Mouse (Mus musculus) neural tube, embryonic 15.5 days (tissue): ENCODE measurements around the gene Dip2c. TPM values are rescaled to one million over a fixed set of nuclear protein-coding genes. Genes with fewer than 3 reads are reported as not detected.

Experiments used
- ATAC-seq: fragments of 200-750 bp; cut with Nextera tagmentation; 2 replicates; pipeline ENCODE4 v1.8.0; 2017; ENCODE audit warnings: mild to moderate bottlenecking, moderate TSS enrichment, moderate library complexity; ENCODE audit not compliant: low FRiP score
- H3K27ac ChIP-seq: fragments of 300-500 bp; sonication (generic); replicated peaks from 2 replicates; pipeline ENCODE4 v1.5.1; 2015; ENCODE audit warnings: mild to moderate bottlenecking, inconsistent platforms
- H3K27me3 ChIP-seq: fragments of 300-500 bp; sonication (generic); replicated peaks from 2 replicates; pipeline ENCODE4 v1.6.1; 2015; ENCODE audit warnings: inconsistent platforms
- H3K36me3 ChIP-seq: fragments of 300-500 bp; sonication (generic); 2 replicates; pipeline ENCODE4 v1.6.1; 2015; ENCODE audit warnings: inconsistent platforms
- H3K4me1 ChIP-seq: fragments of 300-500 bp; sonication (generic); 2 replicates; pipeline ENCODE4 v1.6.1; 2015; ENCODE audit warnings: inconsistent platforms
- H3K4me2 ChIP-seq: fragments of 300-500 bp; sonication (generic); 2 replicates; pipeline ENCODE4 v1.6.1; 2015; ENCODE audit warnings: inconsistent platforms, mild to moderate bottlenecking, moderate library complexity
- H3K4me3 ChIP-seq: fragments of 300-500 bp; sonication (generic); replicated peaks from 2 replicates; pipeline ENCODE4 v1.5.1; 2015; ENCODE audit warnings: mild to moderate bottlenecking, inconsistent platforms
- H3K9ac ChIP-seq: fragments of 300-500 bp; sonication (generic); replicated peaks from 2 replicates; pipeline ENCODE4 v1.6.1; 2015; ENCODE audit warnings: mild to moderate bottlenecking, inconsistent platforms
- H3K9me3 ChIP-seq: fragments of 300-500 bp; sonication (generic); replicated peaks from 2 replicates; pipeline ENCODE4 v1.6.1; 2016; ENCODE audit warnings: inconsistent platforms
- WGBS: fragments of 180-500 bp; shearing (Covaris S2); methylation state at CpG from one replicate; pipeline ENCODE4 v1.1.7; 2015; ENCODE audit warnings: mixed read lengths; 5-methylcytosine and 5-hydroxymethylcytosine counted together
- polyA plus RNA-seq: library from polyadenylated mRNA; unstranded; fragments of >200 nt; fragmentation: Nextera tagmentation; extraction: Ambion mirVana; gene quantifications from 2 replicates; pipeline ENCODE4 v1.2.1, GENCODE M21; 2015

Dip2c gene
- polyA plus RNA-seq, 1 experiment from 2014 or later = 12.8 TPM

GRCm38 (mm10) chr13:9389334-9389733 is 113.0 kb downstream of the Dip2c start:
- H3K9me3 ChIP-seq = no peaks in the 10 kb centered on the region
- no peaks in the 10 kb centered on the region for H3K27me3 ChIP-seq
- H3K4me3 ChIP-seq = no peak overlapping the region
- 96% methylated on average over 1 of the region's 1 CpGs for WGBS
- H3K4me1 ChIP-seq = no peaks in the 10 kb centered on the region
- no peaks in the 10 kb centered on the region for H3K36me3 ChIP-seq
- no peak overlapping the region for H3K9ac ChIP-seq
- no peak overlapping the region for H3K4me2 ChIP-seq
- no peak for ATAC-seq
- no peak overlapping the region for H3K27ac ChIP-seq

GRCm38 (mm10) chr13:9390204-9390804 is 114.0 kb downstream of the Dip2c start:
- Histone ChIP-seq H3K9ac (no peak overlapping the region), H3K4me2 (no peak overlapping the region), H3K36me3 (no peaks in the 10 kb centered on the region), H3K27ac (no peak overlapping the region), H3K4me1 (no peaks in the 10 kb centered on the region), H3K9me3 (no peaks in the 10 kb centered on the region), H3K4me3 (no peak overlapping the region), H3K27me3 (no peaks in the 10 kb centered on the region)
- 57% methylated on average over 5 of the region's 5 CpGs for WGBS
- 0 out of 2 replicates have a peak, but pooled peaks have one; percentile 4 for ATAC-seq

GRCm38 (mm10) chr13:9393470-9393869 is 117.1 kb downstream of the Dip2c start:
- Histone ChIP-seq H3K4me3 (no peak overlapping the region), H3K27ac (no peak overlapping the region), H3K9ac (no peak overlapping the region), H3K4me2 (no peak overlapping the region), H3K9me3 (no peaks in the 10 kb centered on the region), H3K4me1 (no peaks in the 10 kb centered on the region), H3K36me3 (no peaks in the 10 kb centered on the region), H3K27me3 (no peaks in the 10 kb centered on the region)
- 89% methylated on average over 3 of the region's 3 CpGs for WGBS
- ATAC-seq = no peak

GRCm38 (mm10) chr13:9395286-9395685 is 119.0 kb downstream of the Dip2c start:
- Histone ChIP-seq H3K27me3 (no peaks in the 10 kb centered on the region), H3K4me3 (no peak overlapping the region), H3K4me1 (0 out of 2 replicates have a peak, but pooled peaks cover 5% of the 10 kb centered on the region), H3K36me3 (no peaks in the 10 kb centered on the region), H3K9ac (no peak overlapping the region), H3K4me2 (no peak overlapping the region), H3K27ac (no peak overlapping the region), H3K9me3 (no peaks in the 10 kb centered on the region)
- ATAC-seq = no peak
- WGBS = 59% methylated on average over 1 of the region's 1 CpGs

- 0 out of 2 replicates have a peak, but pooled peaks cover 5% of the 10 kb centered on the region for H3K4me1 ChIP-seq
- H3K9ac ChIP-seq = no peak overlapping the region
- 0 out of 2 replicates have a peak overlapping the region, but pooled peaks have one; percentile 28 for H3K27ac ChIP-seq
- H3K9me3 ChIP-seq = 0 out of 2 replicates have a peak, but pooled peaks cover 6% of the 10 kb centered on the region
- no peak overlapping the region for H3K4me2 ChIP-seq
- no peaks in the 10 kb centered on the region for H3K27me3 ChIP-seq
- H3K4me3 ChIP-seq = no peak overlapping the region
- H3K36me3 ChIP-seq = no peaks in the 10 kb centered on the region
- WGBS = 15% methylated on average over 1 of the region's 1 CpGs
- no peak for ATAC-seq
Measured at GRCm38 (mm10) chr13:9398846-9399245, 122.5 kb downstream of the Dip2c start.

- no peaks in the 10 kb centered on the region for H3K4me1 ChIP-seq
- 63% methylated on average over 1 of the region's 1 CpGs for WGBS
- no peaks in the 10 kb centered on the region for H3K36me3 ChIP-seq
- H3K4me2 ChIP-seq = no peak overlapping the region
- no peak for ATAC-seq
- no peak overlapping the region for H3K9ac ChIP-seq
- H3K9me3 ChIP-seq = 0 out of 2 replicates have a peak, but pooled peaks cover 6% of the 10 kb centered on the region
- no peak overlapping the region for H3K4me3 ChIP-seq
- no peak overlapping the region for H3K27ac ChIP-seq
- H3K27me3 ChIP-seq = no peaks in the 10 kb centered on the region
Measured at GRCm38 (mm10) chr13:9405399-9405798, 129.1 kb downstream of the Dip2c start.

- no peak overlapping the region for H3K27ac ChIP-seq
- no peaks in the 10 kb centered on the region for H3K27me3 ChIP-seq
- H3K4me2 ChIP-seq = no peak overlapping the region
- no peaks in the 10 kb centered on the region for H3K9me3 ChIP-seq
- no peak overlapping the region for H3K9ac ChIP-seq
- ATAC-seq = no peak
- no peaks in the 10 kb centered on the region for H3K4me1 ChIP-seq
- no peak overlapping the region for H3K4me3 ChIP-seq
- WGBS = 96% methylated on average over 4 of the region's 4 CpGs
- no peaks in the 10 kb centered on the region for H3K36me3 ChIP-seq
Measured at GRCm38 (mm10) chr13:9408983-9409382, 132.7 kb downstream of the Dip2c start.

GRCm38 (mm10) chr13:9418441-9418840 is 142.1 kb downstream of the Dip2c start:
- ATAC-seq = no peak
- Histone ChIP-seq H3K27ac (no peak overlapping the region), H3K9me3 (no peaks in the 10 kb centered on the region), H3K27me3 (no peaks in the 10 kb centered on the region), H3K4me3 (no peak overlapping the region), H3K9ac (no peak overlapping the region), H3K4me1 (no peaks in the 10 kb centered on the region), H3K36me3 (no peaks in the 10 kb centered on the region), H3K4me2 (no peak overlapping the region)
- 97% methylated on average over 3 of the region's 3 CpGs for WGBS

- ATAC-seq = no peak
- Histone ChIP-seq H3K4me1 (no peaks in the 10 kb centered on the region), H3K9me3 (no peaks in the 10 kb centered on the region), H3K9ac (no peak overlapping the region), H3K27me3 (no peaks in the 10 kb centered on the region), H3K27ac (no peak overlapping the region), H3K36me3 (no peaks in the 10 kb centered on the region), H3K4me2 (no peak overlapping the region), H3K4me3 (no peak overlapping the region)
Measured at GRCm38 (mm10) chr13:9419213-9419612, 142.9 kb downstream of the Dip2c start.

GRCm38 (mm10) chr13:9421949-9422348 is 145.6 kb downstream of the Dip2c start:
- Histone ChIP-seq H3K9ac (no peak overlapping the region), H3K4me2 (no peak overlapping the region), H3K4me1 (no peaks in the 10 kb centered on the region), H3K4me3 (no peak overlapping the region), H3K27ac (no peak overlapping the region), H3K9me3 (no peaks in the 10 kb centered on the region), H3K36me3 (no peaks in the 10 kb centered on the region), H3K27me3 (no peaks in the 10 kb centered on the region)
- no peak for ATAC-seq
- 96% methylated on average over 4 of the region's 4 CpGs for WGBS

- Histone ChIP-seq H3K27me3 (no peaks in the 10 kb centered on the region), H3K36me3 (no peaks in the 10 kb centered on the region), H3K9ac (no peak overlapping the region), H3K4me2 (no peak overlapping the region), H3K27ac (no peak overlapping the region), H3K9me3 (no peaks in the 10 kb centered on the region), H3K4me1 (no peaks in the 10 kb centered on the region), H3K4me3 (no peak overlapping the region)
- WGBS = 48% methylated on average over 1 of the region's 1 CpGs
- no peak for ATAC-seq
Measured at GRCm38 (mm10) chr13:9422876-9423275, 146.5 kb downstream of the Dip2c start.

- Histone ChIP-seq H3K27me3 (no peaks in the 10 kb centered on the region), H3K4me1 (no peaks in the 10 kb centered on the region; the same call in 1 of the 2 replicates), H3K4me2 (no peak overlapping the region), H3K9me3 (no peaks in the 10 kb centered on the region), H3K4me3 (no peak overlapping the region), H3K27ac (no peak overlapping the region), H3K36me3 (no peaks in the 10 kb centered on the region), H3K9ac (no peak overlapping the region)
- ATAC-seq = no peak
Measured at GRCm38 (mm10) chr13:9424434-9424833, 148.1 kb downstream of the Dip2c start.
